Mouse (Mus musculus): ENCODE data around the gene Cdc42ep2. TPM values are rescaled to one million over a fixed set of nuclear protein-coding genes. Genes with fewer than 3 reads are reported as not detected.

Gene Cdc42ep2
- polyA plus RNA-seq (2012; rRNA removed; ENCODE audit: low replicate concordance) = 9.9 and 31.6 TPM in 2 replicates

GRCm38 (mm10) chr19:5924713-5925093 is at the start of gene Cdc42ep2:
Gene Cdc42ep2 (minus strand): TSS chr19:5924816.

GRCm38 (mm10) chr19:5963883-5964562 is 39.4 kb upstream of the Cdc42ep2 start, which contains the start of gene Pola2:
Gene Pola2 (minus strand): TSS chr19:5964202.

GRCm38 (mm10) chr19:5913007-5913719 is 11.5 kb downstream of the Cdc42ep2 start, which contains the start of gene Dpf2:
Gene Dpf2 (minus strand): TSS chr19:5913010.

GRCm38 (mm10) chr19:5894002-5894678 is 30.5 kb downstream of the Cdc42ep2 start, which contains the start of gene Tigd3:
Gene Tigd3 (minus strand): TSS chr19:5894149.

GRCm38 (mm10) chr19:5877618-5878361 is 46.8 kb downstream of the Cdc42ep2 start, which contains the start of gene Slc25a45:
Gene Slc25a45 (plus strand): TSS chr19:5877808.

GRCm38 (mm10) chr19:5874969-5875480 is 49.6 kb downstream of the Cdc42ep2 start, which contains the start of gene Frmd8:
Gene Frmd8 (minus strand): TSS chr19:5875274.

Other genes with a start within 250 kb of the Cdc42ep2 start
- 93.9 and 146 TPM in 2 replicates for gene Map3k11, start 236.1 kb downstream of the Cdc42ep2 start, polyA plus RNA-seq (2012; rRNA removed; ENCODE audit: low replicate concordance)
- gene Pcnx3, start 235.9 kb downstream of the Cdc42ep2 start, polyA plus RNA-seq (2012; rRNA removed; ENCODE audit: low replicate concordance) = 123 and 125 TPM in 2 replicates
- 0.49 TPM in 1 of 2 replicates, not detected in the other for gene Kcnk7, start 220.4 kb downstream of the Cdc42ep2 start, polyA plus RNA-seq (2012; rRNA removed; ENCODE audit: low replicate concordance)
- 67.9 and 83.9 TPM in 2 replicates for gene Ehbp1l1, start 198.5 kb downstream of the Cdc42ep2 start, polyA plus RNA-seq (2012; rRNA removed; ENCODE audit: low replicate concordance)
- gene Fam89b, start 195.2 kb downstream of the Cdc42ep2 start, polyA plus RNA-seq (2012; rRNA removed; ENCODE audit: low replicate concordance) = 93.2 and 129 TPM in 2 replicates
- gene Ltbp3, start 183.9 kb downstream of the Cdc42ep2 start, polyA plus RNA-seq (2012; rRNA removed; ENCODE audit: low replicate concordance) = 22.6 and 31.6 TPM in 2 replicates
- 42.2 and 55.8 TPM in 2 replicates for gene Scyl1, start 153.4 kb downstream of the Cdc42ep2 start, polyA plus RNA-seq (2012; rRNA removed; ENCODE audit: low replicate concordance)
- 28.3 and 53.0 TPM in 2 replicates for gene Frmd8, start 49.5 kb downstream of the Cdc42ep2 start, polyA plus RNA-seq (2012; rRNA removed; ENCODE audit: low replicate concordance)
- 349 and 397 TPM in 2 replicates for gene Slc25a45, start 47.0 kb downstream of the Cdc42ep2 start, polyA plus RNA-seq (2012; rRNA removed; ENCODE audit: low replicate concordance)
- gene Tigd3, start 30.7 kb downstream of the Cdc42ep2 start, polyA plus RNA-seq (2012; rRNA removed; ENCODE audit: low replicate concordance) = 1.5 and 2.8 TPM in 2 replicates
- 46.6 and 58.0 TPM in 2 replicates for gene Dpf2, start 11.8 kb downstream of the Cdc42ep2 start, polyA plus RNA-seq (2012; rRNA removed; ENCODE audit: low replicate concordance)
- gene Pola2, start 39.4 kb upstream of the Cdc42ep2 start, polyA plus RNA-seq (2012; rRNA removed; ENCODE audit: low replicate concordance) = 29.4 and 31.2 TPM in 2 replicates
- not detected in 2 replicates for gene Slc22a20, start 61.3 kb upstream of the Cdc42ep2 start, polyA plus RNA-seq (2012; rRNA removed; ENCODE audit: low replicate concordance)
- 53.6 and 106 TPM in 2 replicates for gene Capn1, start 91.1 kb upstream of the Cdc42ep2 start, polyA plus RNA-seq (2012; rRNA removed; ENCODE audit: low replicate concordance)
- 87.1 and 103 TPM in 2 replicates for gene Syvn1, start 121.8 kb upstream of the Cdc42ep2 start, polyA plus RNA-seq (2012; rRNA removed; ENCODE audit: low replicate concordance)
- gene Mrpl49, start 133.0 kb upstream of the Cdc42ep2 start, polyA plus RNA-seq (2012; rRNA removed; ENCODE audit: low replicate concordance) = 11.4 and 11.7 TPM in 2 replicates
- 1,687 and 2,398 TPM in 2 replicates for gene Fau, start 133.0 kb upstream of the Cdc42ep2 start, polyA plus RNA-seq (2012; rRNA removed; ENCODE audit: low replicate concordance)
- gene Znhit2, start 136.4 kb upstream of the Cdc42ep2 start, polyA plus RNA-seq (2012; rRNA removed; ENCODE audit: low replicate concordance) = 63.5 and 115 TPM in 2 replicates
- gene Tm7sf2, start 143.6 kb upstream of the Cdc42ep2 start, polyA plus RNA-seq (2012; rRNA removed; ENCODE audit: low replicate concordance) = 57.9 and 67.5 TPM in 2 replicates
- 42.6 and 68.1 TPM in 2 replicates for gene Vps51, start 152.4 kb upstream of the Cdc42ep2 start, polyA plus RNA-seq (2012; rRNA removed; ENCODE audit: low replicate concordance)
- gene Tmem262, start 155.2 kb upstream of the Cdc42ep2 start, polyA plus RNA-seq (2012; rRNA removed; ENCODE audit: low replicate concordance) = not detected in 2 replicates
- 0.21 and 0.28 TPM in 2 replicates for gene Gm28374, start 157.4 kb upstream of the Cdc42ep2 start, polyA plus RNA-seq (2012; rRNA removed; ENCODE audit: low replicate concordance)
- 103 and 136 TPM in 2 replicates for gene Zfpl1, start 160.1 kb upstream of the Cdc42ep2 start, polyA plus RNA-seq (2012; rRNA removed; ENCODE audit: low replicate concordance)
- 2.0 and 2.6 TPM in 2 replicates for gene Cdca5, start 160.2 kb upstream of the Cdc42ep2 start, polyA plus RNA-seq (2012; rRNA removed; ENCODE audit: low replicate concordance)
- not detected in 2 replicates for gene AC131692.1, start 169.6 kb upstream of the Cdc42ep2 start, polyA plus RNA-seq (2012; rRNA removed; ENCODE audit: low replicate concordance)
- gene Naaladl1, start 181.0 kb upstream of the Cdc42ep2 start, polyA plus RNA-seq (2012; rRNA removed; ENCODE audit: low replicate concordance) = 39.6 and 913 TPM in 2 replicates
- gene Sac3d1, start 193.8 kb upstream of the Cdc42ep2 start, polyA plus RNA-seq (2012; rRNA removed; ENCODE audit: low replicate concordance) = 53.0 and 57.0 TPM in 2 replicates
- gene Snx15, start 203.5 kb upstream of the Cdc42ep2 start, polyA plus RNA-seq (2012; rRNA removed; ENCODE audit: low replicate concordance) = 52.8 and 64.5 TPM in 2 replicates
- gene Batf2, start 216.2 kb upstream of the Cdc42ep2 start, polyA plus RNA-seq (2012; rRNA removed; ENCODE audit: low replicate concordance) = 76.0 and 120 TPM in 2 replicates
- 116 and 148 TPM in 2 replicates for gene Arl2, start 216.7 kb upstream of the Cdc42ep2 start, polyA plus RNA-seq (2012; rRNA removed; ENCODE audit: low replicate concordance)